Mouse (Mus musculus): ENCODE measurements around the gene Sptb. TPM values are rescaled to one million over a fixed set of nuclear protein-coding genes. Genes with fewer than 3 reads are reported as not detected.

Sptb gene
- polyA plus RNA-seq (2014; fragmentation: Illumina TruSeq; extraction: RNeasy Lipid Tissue Mini Kit (QIAGEN cat#74804); ENCODE audit: low read depth, low replicate concordance) = 0.28 TPM

GRCm38 (mm10) chr12:76710351-76711100, at the start of gene Sptb:
TSS of gene Sptb (minus strand) at chr12:76710547.

DNA sequence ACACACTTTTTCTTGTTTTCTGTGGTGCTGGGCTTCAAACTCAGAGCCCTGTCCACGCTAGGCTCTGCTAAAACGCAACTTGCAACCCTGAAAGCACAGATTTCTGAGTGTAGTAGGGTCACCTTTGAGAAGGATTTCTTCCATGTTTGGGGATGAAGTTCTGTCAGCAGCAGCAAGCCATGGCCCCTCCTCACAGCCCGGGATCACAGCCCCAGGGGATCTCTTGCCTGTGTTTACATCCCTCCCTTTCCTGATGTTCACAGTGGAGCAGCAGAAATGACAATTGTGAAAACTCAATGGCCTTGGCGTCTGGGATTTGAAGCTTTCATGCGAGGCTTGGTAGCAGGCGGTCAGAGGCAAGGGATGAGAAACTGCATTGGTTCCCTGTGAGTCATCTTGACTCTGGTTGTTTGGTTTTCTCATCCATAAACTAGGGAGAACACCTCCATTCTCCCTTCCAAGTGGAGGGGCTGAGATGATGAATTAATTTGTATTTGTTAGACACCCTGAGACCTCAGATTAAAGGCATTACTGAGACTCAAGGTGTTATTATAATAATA, 179.7 kb downstream of the Sptb start, which contains the start of gene Plekhg3:
Gene Plekhg3, plus strand, starts transcription at position 312 of the 560 bp plus-strand sequence.

Other genes with a start within 250 kb of the Sptb start
- 8.4 TPM for gene Plekhg3, start 179.7 kb downstream of the Sptb start, polyA plus RNA-seq (2014; fragmentation: Illumina TruSeq; extraction: RNeasy Lipid Tissue Mini Kit (QIAGEN cat#74804); ENCODE audit: low read depth, low replicate concordance)
- gene Churc1, start 55.0 kb upstream of the Sptb start, polyA plus RNA-seq (2014; fragmentation: Illumina TruSeq; extraction: RNeasy Lipid Tissue Mini Kit (QIAGEN cat#74804); ENCODE audit: low read depth, low replicate concordance) = 77.7 TPM
- gene Fntb, start 55.0 kb upstream of the Sptb start, polyA plus RNA-seq (2014; fragmentation: Illumina TruSeq; extraction: RNeasy Lipid Tissue Mini Kit (QIAGEN cat#74804); ENCODE audit: low read depth, low replicate concordance) = 0.53 TPM
- gene Gpx2, start 85.0 kb upstream of the Sptb start, polyA plus RNA-seq (2014; fragmentation: Illumina TruSeq; extraction: RNeasy Lipid Tissue Mini Kit (QIAGEN cat#74804); ENCODE audit: low read depth, low replicate concordance) = not detected
- gene Rab15, start 112.4 kb upstream of the Sptb start, polyA plus RNA-seq (2014; fragmentation: Illumina TruSeq; extraction: RNeasy Lipid Tissue Mini Kit (QIAGEN cat#74804); ENCODE audit: low read depth, low replicate concordance) = 2.9 TPM